Mouse (Mus musculus): ENCODE measurements around the gene Ctsj.
"Not testable (repeated sequence)": the region's sequence is repeated elsewhere in the genome, so short reads cannot be mapped to it uniquely, and the experiment has no call there.

The Ctsj gene

DNA sequence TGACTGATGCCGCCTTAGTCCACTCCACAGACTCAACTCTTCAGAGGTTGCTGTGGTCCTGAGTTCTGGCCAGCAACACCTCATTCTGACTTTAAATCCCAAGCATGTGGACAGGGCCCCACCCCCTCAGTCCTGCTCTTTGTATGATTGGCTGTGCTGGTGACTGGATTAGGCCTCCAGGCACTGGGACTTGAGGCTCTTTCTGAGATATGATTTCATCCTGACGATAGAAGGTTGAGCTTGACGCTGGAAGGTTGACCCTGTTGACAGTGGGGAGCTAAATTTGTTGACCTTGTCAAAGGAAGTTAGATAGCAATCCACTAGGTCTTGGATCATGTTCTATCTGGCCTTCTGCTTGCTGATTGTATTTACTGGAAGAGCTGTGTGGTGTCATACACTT, at the start of gene Ctsj:
Gene Ctsj (minus strand): TSS at position 101 of the 400 bp plus-strand sequence.
- no peak for DNase-seq (ENCODE audit: extremely low read depth, low read depth, low spot score)

- no peak for DNase-seq (ENCODE audit: extremely low read depth, low read depth, low spot score)
Measured at GRCm38 (mm10) chr13:61040531-61040930, 34.8 kb upstream of the Ctsj start, which contains the start of gene Ctsq. Ctsq (minus strand) TSS chr13:61040631.

DNA sequence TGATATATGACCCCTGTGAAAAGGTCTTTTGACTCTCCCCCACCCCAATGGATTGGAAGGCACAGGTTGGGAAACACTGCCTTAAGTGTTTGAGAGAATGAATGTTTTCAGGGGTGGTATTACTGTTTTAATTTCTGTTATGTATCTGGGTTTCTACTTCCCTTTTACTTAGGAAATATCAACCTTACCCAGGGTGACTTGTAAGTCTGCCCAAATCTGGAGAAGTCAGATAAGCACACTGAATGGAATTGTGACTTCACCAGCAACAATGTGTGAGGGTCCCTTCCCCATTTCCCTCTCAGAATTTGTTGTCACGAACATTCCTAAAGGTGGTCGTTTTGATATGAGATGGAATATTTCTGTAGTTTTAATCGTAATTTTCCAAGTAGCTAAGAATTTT, 17.0 kb upstream of the Ctsj start:
- DNase-seq (ENCODE audit: extremely low read depth, low read depth, low spot score): no peak

DNA sequence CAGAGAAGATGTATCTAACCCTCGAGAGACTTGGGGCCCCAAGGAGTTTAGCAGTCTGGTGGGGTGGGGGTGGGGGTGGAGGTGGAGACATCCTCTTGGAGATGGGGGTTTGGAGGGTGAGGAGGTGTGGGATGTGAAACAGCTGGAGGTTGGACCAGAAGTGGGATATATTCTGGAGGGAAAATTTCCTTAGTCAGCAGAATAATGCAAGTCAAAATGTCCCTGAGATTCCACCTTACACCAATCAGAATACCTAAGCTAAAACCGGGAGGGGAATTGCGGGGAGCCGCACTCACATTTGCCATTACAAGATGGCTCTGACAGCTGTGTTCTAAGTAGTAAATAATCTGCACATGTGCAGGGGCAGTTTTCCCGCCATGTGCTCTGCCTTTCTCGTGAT, 16.1 kb upstream of the Ctsj start:
- DNase-seq (ENCODE audit: extremely low read depth, low read depth, low spot score): no peak

DNA sequence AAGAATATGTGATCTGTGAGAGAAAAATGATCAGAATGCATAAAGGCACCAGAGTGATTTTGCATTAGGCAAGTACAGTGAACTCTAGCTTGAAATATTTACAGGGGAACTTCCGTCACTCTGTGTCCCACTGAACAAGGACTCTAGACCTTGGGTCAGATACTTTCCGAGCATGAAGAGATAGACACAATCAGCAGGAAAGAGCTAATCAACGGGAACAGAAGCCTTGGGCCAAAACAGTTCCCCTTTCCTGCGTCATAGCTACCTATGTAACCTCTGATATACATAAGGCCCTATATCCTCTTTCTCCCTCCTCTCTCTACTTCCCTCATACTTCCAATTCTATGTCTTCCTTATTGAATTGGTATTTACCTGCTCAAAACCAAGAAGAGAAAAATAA, 4.4 kb upstream of the Ctsj start:
- no peak for DNase-seq (ENCODE audit: extremely low read depth, low read depth, low spot score)

GRCm38 (mm10) chr13:60997600-60997999, 8.2 kb downstream of the Ctsj start:
- DNase-seq (ENCODE audit: extremely low read depth, low read depth, low spot score): no peak

GRCm38 (mm10) chr13:60986915-60987314, 18.8 kb downstream of the Ctsj start:
- DNase-seq (ENCODE audit: extremely low read depth, low read depth, low spot score): not testable (repeated sequence)

GRCm38 (mm10) chr13:60972319-60972718, 33.4 kb downstream of the Ctsj start:
- DNase-seq (ENCODE audit: extremely low read depth, low read depth, low spot score): not testable (repeated sequence)

DNA sequence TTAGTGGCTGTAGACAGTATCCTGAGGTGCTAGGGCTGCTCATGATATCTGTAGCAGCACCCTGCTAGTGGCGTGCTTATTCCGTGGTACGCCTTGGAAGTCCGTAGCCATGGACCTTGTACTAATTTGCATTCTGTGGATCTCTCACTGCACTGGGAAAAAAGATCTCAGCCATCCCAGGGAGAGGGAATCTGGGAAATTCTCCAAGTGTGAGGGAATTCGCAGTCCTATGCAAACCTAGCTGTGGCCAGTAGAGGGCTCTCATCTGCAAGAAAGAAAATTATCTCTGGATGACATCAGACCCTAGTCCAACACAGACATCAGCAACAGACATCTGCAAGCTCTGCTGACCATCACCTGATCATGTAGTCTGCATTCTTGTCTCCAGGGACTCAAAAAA, 41.8 kb downstream of the Ctsj start:
- not testable (repeated sequence) for DNase-seq (ENCODE audit: extremely low read depth, low read depth, low spot score)

- no peak for DNase-seq (ENCODE audit: extremely low read depth, low read depth, low spot score)
Measured at GRCm38 (mm10) chr13:60961706-60962105, 44.1 kb downstream of the Ctsj start.

All from fat pad, adult 2 months (tissue).